Mouse (Mus musculus): Measurements from ENCODE around the gene Prss22. TPM values are rescaled to one million over a fixed set of nuclear protein-coding genes. Genes with fewer than 3 reads are reported as not detected.

Gene Prss22
- polyA plus RNA-seq, 1 experiment from 2014 or later = 0.60 TPM

GRCm38 (mm10) chr17:24015727-24016126, 17.8 kb upstream of the Prss22 start:
- Histone ChIP-seq H3K27me3 (no peaks in the 10 kb centered on the region), H3K27ac (no peak overlapping the region), H3K9me3 (no peaks in the 10 kb centered on the region), H3K36me3 (no peaks in the 10 kb centered on the region), H3K4me1 (0 out of 2 replicates have a peak, but pooled peaks cover 1% of the 10 kb centered on the region), H3K4me2 (replicated peaks) (no peak overlapping the region), H3K4me3 (no peak overlapping the region), H3K9ac (no peak overlapping the region)
- 31% methylated on average over 14 of the region's 14 CpGs for WGBS
- no peak for ATAC-seq (ENCODE audit: low FRiP score, low read depth)

GRCm38 (mm10) chr17:24014433-24014965, 16.6 kb upstream of the Prss22 start:
- ATAC-seq (ENCODE audit: low FRiP score, low read depth) = no peak
- Histone ChIP-seq H3K4me3 (no peak overlapping the region), H3K27ac (no peak overlapping the region), H3K36me3 (no peaks in the 10 kb centered on the region), H3K4me1 (no peaks in the 10 kb centered on the region), H3K27me3 (no peaks in the 10 kb centered on the region), H3K9me3 (no peaks in the 10 kb centered on the region), H3K9ac (no peak overlapping the region), H3K4me2 (replicated peaks) (no peak overlapping the region)
- 85% methylated on average over 5 of the region's 5 CpGs for WGBS

GRCm38 (mm10) chr17:24012921-24013320, 15.0 kb upstream of the Prss22 start:
- H3K36me3 ChIP-seq = no peaks in the 10 kb centered on the region

GRCm38 (mm10) chr17:24009617-24010016, 11.7 kb upstream of the Prss22 start:
- Histone ChIP-seq H3K4me2 (replicated peaks) (no peak overlapping the region), H3K27me3 (no peaks in the 10 kb centered on the region), H3K36me3 (no peaks in the 10 kb centered on the region), H3K9me3 (peaks cover 4% of the 10 kb centered on the region; the same call in 1 of the 2 replicates), H3K4me3 (no peak overlapping the region), H3K4me1 (no peaks in the 10 kb centered on the region), H3K27ac (no peak overlapping the region), H3K9ac (no peak overlapping the region)
- ATAC-seq (ENCODE audit: low FRiP score, low read depth) = no peak
- WGBS = 47% methylated on average over 5 of the region's 5 CpGs

More at GRCm38 (mm10) chr17:24012921-24013320, 15.0 kb upstream of the Prss22 start:
- WGBS = 80% methylated on average over 2 of the region's 2 CpGs
- H3K9me3 ChIP-seq = no peaks in the 10 kb centered on the region
- H3K4me3 ChIP-seq = no peak overlapping the region
- H3K4me1 ChIP-seq = no peaks in the 10 kb centered on the region
- H3K4me2 ChIP-seq (replicated peaks) = no peak overlapping the region
- no peaks in the 10 kb centered on the region for H3K27me3 ChIP-seq
- H3K27ac ChIP-seq = no peak overlapping the region
- ATAC-seq (ENCODE audit: low FRiP score, low read depth) = no peak
- H3K9ac ChIP-seq = no peak overlapping the region

GRCm38 (mm10) chr17:24008105-24008504, 10.2 kb upstream of the Prss22 start:
- Histone ChIP-seq H3K4me3 (no peak overlapping the region), H3K27me3 (no peaks in the 10 kb centered on the region), H3K27ac (no peak overlapping the region), H3K9ac (no peak overlapping the region), H3K4me1 (no peaks in the 10 kb centered on the region), H3K9me3 (peaks cover 4% of the 10 kb centered on the region; the same call in 1 of the 2 replicates), H3K36me3 (no peaks in the 10 kb centered on the region), H3K4me2 (replicated peaks) (no peak overlapping the region)
- ATAC-seq (ENCODE audit: low FRiP score, low read depth) = no peak
- WGBS = 64% methylated on average over 4 of the region's 4 CpGs

- 72% methylated on average over 1 of the region's 1 CpGs for WGBS
Measured at GRCm38 (mm10) chr17:24007391-24007790, 9.5 kb upstream of the Prss22 start.

GRCm38 (mm10) chr17:24006930-24007329, 9.0 kb upstream of the Prss22 start:
- H3K9me3 ChIP-seq = peaks cover 4% of the 10 kb centered on the region; the same call in 1 of the 2 replicates
- WGBS = 51% methylated on average over 2 of the region's 2 CpGs
- H3K9ac ChIP-seq = no peak overlapping the region
- no peaks in the 10 kb centered on the region for H3K36me3 ChIP-seq
- H3K4me2 ChIP-seq (replicated peaks) = no peak overlapping the region
- H3K4me3 ChIP-seq = no peak overlapping the region
- H3K27me3 ChIP-seq = no peaks in the 10 kb centered on the region
- no peaks in the 10 kb centered on the region for H3K4me1 ChIP-seq
- H3K27ac ChIP-seq = no peak overlapping the region
- no peak for ATAC-seq (ENCODE audit: low FRiP score, low read depth)

More at GRCm38 (mm10) chr17:24007391-24007790, 9.5 kb upstream of the Prss22 start:
- H3K4me3 ChIP-seq = no peak overlapping the region
- no peaks in the 10 kb centered on the region for H3K27me3 ChIP-seq
- no peak overlapping the region for H3K27ac ChIP-seq
- H3K9ac ChIP-seq = no peak overlapping the region
- no peak overlapping the region for H3K4me2 ChIP-seq (replicated peaks)
- H3K9me3 ChIP-seq = peaks cover 4% of the 10 kb centered on the region; the same call in 1 of the 2 replicates
- no peak for ATAC-seq (ENCODE audit: low FRiP score, low read depth)
- no peaks in the 10 kb centered on the region for H3K4me1 ChIP-seq
- H3K36me3 ChIP-seq = no peaks in the 10 kb centered on the region

GRCm38 (mm10) chr17:24005049-24005448, 7.1 kb upstream of the Prss22 start:
- H3K4me2 ChIP-seq (replicated peaks) = no peak overlapping the region
- peaks cover 4% of the 10 kb centered on the region; the same call in 1 of the 2 replicates for H3K9me3 ChIP-seq
- 96% methylated on average over 3 of the region's 3 CpGs for WGBS
- ATAC-seq (ENCODE audit: low FRiP score, low read depth) = no peak
- no peak overlapping the region for H3K9ac ChIP-seq
- no peaks in the 10 kb centered on the region for H3K27me3 ChIP-seq
- no peak overlapping the region for H3K27ac ChIP-seq
- H3K4me3 ChIP-seq = no peak overlapping the region
- H3K4me1 ChIP-seq = no peaks in the 10 kb centered on the region
- H3K36me3 ChIP-seq = no peaks in the 10 kb centered on the region

- Histone ChIP-seq H3K27me3 (no peaks in the 10 kb centered on the region), H3K9ac (no peak overlapping the region), H3K4me1 (no peaks in the 10 kb centered on the region), H3K4me2 (replicated peaks) (no peak overlapping the region), H3K27ac (no peak overlapping the region), H3K4me3 (no peak overlapping the region), H3K36me3 (no peaks in the 10 kb centered on the region), H3K9me3 (peaks cover 4% of the 10 kb centered on the region; the same call in 1 of the 2 replicates)
- WGBS = 91% methylated on average over 14 of the region's 14 CpGs
- ATAC-seq (ENCODE audit: low FRiP score, low read depth) = no peak
Measured at GRCm38 (mm10) chr17:24004071-24004665, 6.3 kb upstream of the Prss22 start.

GRCm38 (mm10) chr17:24000404-24000803, 2.5 kb upstream of the Prss22 start:
- Histone ChIP-seq H3K27ac (no peak overlapping the region), H3K9ac (no peak overlapping the region), H3K36me3 (no peaks in the 10 kb centered on the region), H3K27me3 (peaks cover 4% of the 10 kb centered on the region; the same call in 1 of the 2 replicates), H3K4me3 (no peak overlapping the region), H3K4me1 (no peaks in the 10 kb centered on the region), H3K4me2 (replicated peaks) (no peak overlapping the region), H3K9me3 (peaks cover 4% of the 10 kb centered on the region; the same call in 1 of the 2 replicates)
- 35% methylated on average over 5 of the region's 5 CpGs for WGBS
- no peak for ATAC-seq (ENCODE audit: low FRiP score, low read depth)

- H3K4me1 ChIP-seq = peaks cover 4% of the 10 kb centered on the region; the same call in 1 of the 2 replicates
- no peak overlapping the region for H3K9ac ChIP-seq
- no peak overlapping the region for H3K4me3 ChIP-seq
- no peak overlapping the region for H3K27ac ChIP-seq
- H3K36me3 ChIP-seq = no peaks in the 10 kb centered on the region
- H3K27me3 ChIP-seq = peaks cover 4% of the 10 kb centered on the region; the same call in 1 of the 2 replicates
- ATAC-seq (ENCODE audit: low FRiP score, low read depth) = no peak
- H3K4me2 ChIP-seq (replicated peaks) = no peak overlapping the region
- H3K9me3 ChIP-seq = no peaks in the 10 kb centered on the region
- WGBS = 41% methylated on average over 6 of the region's 6 CpGs
Measured at GRCm38 (mm10) chr17:23998383-23998782, 483 bp upstream of the Prss22 start.

GRCm38 (mm10) chr17:23995421-23995820, 2.5 kb downstream of the Prss22 start:
- no peak overlapping the region for H3K4me3 ChIP-seq

More at GRCm38 (mm10) chr17:23995421-23995820, 2.5 kb downstream of the Prss22 start:
- Histone ChIP-seq H3K9ac (no peak overlapping the region), H3K36me3 (no peaks in the 10 kb centered on the region), H3K9me3 (no peaks in the 10 kb centered on the region), H3K27me3 (peaks cover 4% of the 10 kb centered on the region; the same call in 1 of the 2 replicates), H3K4me2 (replicated peaks) (no peak overlapping the region), H3K4me1 (peaks cover 4% of the 10 kb centered on the region; the same call in 1 of the 2 replicates), H3K27ac (no peak overlapping the region)
- 33% methylated on average over 1 of the region's 1 CpGs for WGBS
- ATAC-seq (ENCODE audit: low FRiP score, low read depth) = no peak

Data from limb, embryonic 13.5 days (tissue).